Mouse (Mus musculus): ENCODE data around the gene Vamp1.

GRCm38 (mm10) chr6:125284751-125285150 lies 69.4 kb downstream of the Vamp1 start:
- TF ChIP-seq CTCF (IDR thresholded peaks at IDR 0.05; ENCODE audit: low read depth, low read length) (no peak), GATA1 (IDR thresholded peaks at IDR 0.05; ENCODE audit: borderline replicate concordance, low read length) (no peak), GATA2 (IDR thresholded peaks at IDR 0.05; ENCODE audit: borderline replicate concordance, low read depth, low read length) (no peak), TAL1 (conservative IDR thresholded peaks at IDR 0.05; ENCODE audit: low read depth, low read length) (no peak)
